Mouse (Mus musculus): Measurements from ENCODE around the gene Eral1.

DNA sequence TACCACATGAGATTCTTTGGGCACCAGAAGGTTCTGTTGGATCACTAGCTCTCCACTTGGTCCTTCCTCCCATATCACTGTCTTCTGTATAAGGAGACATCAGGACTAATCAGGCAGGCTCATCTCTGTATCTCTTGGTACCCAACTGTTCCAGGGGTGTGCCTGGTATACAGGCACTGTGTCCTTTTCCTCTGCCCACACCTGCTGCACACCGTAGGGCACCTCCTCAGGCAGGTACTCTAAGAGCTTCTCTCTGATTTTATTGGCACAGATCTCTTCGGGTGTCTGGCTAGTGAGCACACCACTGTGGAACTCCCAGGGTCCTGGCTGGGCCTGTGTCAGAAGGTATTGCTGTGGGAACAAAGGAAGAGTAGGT is 5.9 kb downstream of the Eral1 start:
- TF ChIP-seq CTCF (IDR thresholded peaks at IDR 0.05; ENCODE audit: borderline replicate concordance, insufficient read depth, low read depth, low read length) = no peak
- TF ChIP-seq POLR2A (IDR thresholded peaks at IDR 0.05; ENCODE audit: borderline replicate concordance, insufficient read depth, low read length) = no peak

Measured in cerebellum, adult 2 months (tissue).